Mouse (Mus musculus) heart, embryonic 15.5 days (tissue): Measurements from ENCODE around the gene Oxnad1. TPM values are rescaled to one million over a fixed set of nuclear protein-coding genes. Genes with fewer than 3 reads are reported as not detected.

Experiments
- ATAC-seq: fragments of 200-750 bp; cut with Nextera tagmentation; replicated peaks from 2 replicates; pipeline ENCODE4 v1.8.0; 2017; ENCODE audit warnings: low read depth, moderate TSS enrichment; ENCODE audit not compliant: insufficient number of reproducible peaks, insufficient read depth, low FRiP score
- H3K27ac ChIP-seq: fragments of 300-500 bp; sonication (generic); 2 replicates; pipeline ENCODE4 v1.5.1; 2015; ENCODE audit warnings: mild to moderate bottlenecking, inconsistent platforms
- H3K27me3 ChIP-seq: fragments of 300-500 bp; sonication (generic); 2 replicates; pipeline ENCODE4 v1.6.1; 2015; ENCODE audit warnings: inconsistent platforms
- H3K36me3 ChIP-seq: fragments of 300-500 bp; sonication (generic); 2 replicates; pipeline ENCODE4 v1.6.1; 2015; ENCODE audit warnings: mild to moderate bottlenecking, inconsistent platforms
- H3K4me1 ChIP-seq: fragments of 300-500 bp; sonication (generic); replicated peaks from 2 replicates; pipeline ENCODE4 v1.6.1; 2015; ENCODE audit warnings: inconsistent platforms
- H3K4me2 ChIP-seq: fragments of 300-500 bp; sonication (generic); 2 replicates; pipeline ENCODE4 v1.6.1; 2015; ENCODE audit warnings: inconsistent platforms, mild to moderate bottlenecking, moderate library complexity
- H3K4me3 ChIP-seq: fragments of 300-500 bp; sonication (generic); 2 replicates; pipeline ENCODE4 v1.5.1; 2015; ENCODE audit warnings: mild to moderate bottlenecking, inconsistent platforms
- H3K9ac ChIP-seq: fragments of 300-500 bp; sonication (generic); 2 replicates; pipeline ENCODE4 v1.6.1; 2015; ENCODE audit warnings: mild to moderate bottlenecking, inconsistent platforms
- H3K9me3 ChIP-seq: fragments of 300-500 bp; sonication (generic); replicated peaks from 2 replicates; pipeline ENCODE4 v1.6.1; 2016; ENCODE audit warnings: inconsistent platforms
- WGBS: fragments of 180-500 bp; shearing (Covaris S2); methylation state at CpG from one replicate; pipeline ENCODE4 v1.1.7; 2015; ENCODE audit warnings: mixed read lengths; 5-methylcytosine and 5-hydroxymethylcytosine counted together
- polyA plus RNA-seq: library from polyadenylated mRNA; unstranded; fragments of >200 nt; fragmentation: Nextera tagmentation; extraction: Ambion mirVana; gene quantifications from 2 replicates; pipeline ENCODE4 v1.2.1, GENCODE M21; 2015

Oxnad1 gene
- polyA plus RNA-seq, 1 experiment from 2014 or later = 38.4 TPM

DNA sequence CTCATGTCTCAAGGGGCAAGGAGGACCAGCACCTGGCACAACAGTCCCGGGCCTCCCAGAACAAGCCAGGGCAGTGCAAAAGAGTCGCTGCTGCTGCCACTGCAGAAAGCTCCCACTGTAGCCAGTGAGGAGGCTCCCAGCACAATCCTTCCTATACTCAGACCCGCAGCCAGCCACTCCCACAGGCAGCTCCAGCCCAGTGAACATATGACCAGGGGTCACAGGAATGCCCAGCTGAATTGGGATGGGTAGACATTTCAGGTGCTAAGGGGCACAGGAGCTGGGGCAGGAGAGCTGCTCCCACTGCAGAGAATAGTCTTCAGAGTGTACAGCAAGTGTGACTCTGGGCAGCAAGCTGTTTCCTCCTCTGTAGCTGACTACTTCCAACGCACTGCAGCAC is 60.2 kb downstream of the Oxnad1 start:
- no peak for ATAC-seq
- Histone ChIP-seq H3K4me1 (peaks cover 3% of the 10 kb centered on the region; the same call in 1 of the 2 replicates), H3K9ac (no peak overlapping the region), H3K27me3 (no peaks in the 10 kb centered on the region), H3K27ac (0 out of 2 replicates have a peak overlapping the region, but pooled peaks have one; percentile 31), H3K4me2 (peak overlapping the region; percentile 18; the same call in 1 of the 2 replicates), H3K9me3 (no peaks in the 10 kb centered on the region), H3K4me3 (no peak overlapping the region), H3K36me3 (no peaks in the 10 kb centered on the region)
- 47% methylated on average over 4 of the region's 4 CpGs for WGBS

DNA sequence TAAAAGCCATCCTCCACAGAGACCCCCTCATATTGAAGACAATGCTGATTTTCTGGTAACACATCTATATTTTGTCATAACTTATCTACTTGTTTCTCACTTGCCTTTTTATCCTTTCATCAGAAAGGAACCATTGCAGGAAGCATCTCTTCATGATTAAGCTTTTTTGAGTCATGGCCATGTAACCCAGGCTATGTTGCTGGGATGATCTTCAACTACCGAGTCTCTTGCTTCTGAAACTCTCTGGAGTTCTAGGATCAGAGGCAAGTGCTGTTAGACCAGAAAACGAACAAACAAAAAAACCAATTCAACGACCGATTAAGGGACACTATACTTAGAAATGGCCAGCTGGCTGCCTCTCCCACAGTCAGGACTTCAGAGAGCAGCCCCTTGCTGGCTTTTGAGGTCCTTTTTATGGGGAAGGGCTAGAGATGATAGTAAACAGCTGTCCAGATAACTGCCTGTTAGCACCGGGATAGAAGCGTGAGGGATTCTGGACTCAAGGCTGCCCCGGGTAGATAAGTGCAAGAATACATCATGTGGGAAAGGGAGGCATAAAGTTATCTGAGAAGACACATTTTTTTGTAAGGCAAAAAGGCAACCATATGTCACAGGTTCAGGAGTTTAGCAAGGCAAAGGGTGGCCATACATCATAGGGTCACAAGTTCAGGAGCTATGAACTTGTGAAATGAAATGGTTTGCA is 60.8 kb downstream of the Oxnad1 start:
- Histone ChIP-seq H3K4me3 (no peak overlapping the region), H3K9me3 (no peaks in the 10 kb centered on the region), H3K4me2 (0 out of 2 replicates have a peak overlapping the region, but pooled peaks have one; percentile 18), H3K36me3 (no peaks in the 10 kb centered on the region), H3K27me3 (no peaks in the 10 kb centered on the region), H3K27ac (peak overlapping the region; percentile 31), H3K4me1 (peaks cover 3% of the 10 kb centered on the region; the same call in 1 of the 2 replicates), H3K9ac (no peak overlapping the region)
- 45% methylated on average over 7 of the region's 7 CpGs for WGBS
- no peak for ATAC-seq

DNA sequence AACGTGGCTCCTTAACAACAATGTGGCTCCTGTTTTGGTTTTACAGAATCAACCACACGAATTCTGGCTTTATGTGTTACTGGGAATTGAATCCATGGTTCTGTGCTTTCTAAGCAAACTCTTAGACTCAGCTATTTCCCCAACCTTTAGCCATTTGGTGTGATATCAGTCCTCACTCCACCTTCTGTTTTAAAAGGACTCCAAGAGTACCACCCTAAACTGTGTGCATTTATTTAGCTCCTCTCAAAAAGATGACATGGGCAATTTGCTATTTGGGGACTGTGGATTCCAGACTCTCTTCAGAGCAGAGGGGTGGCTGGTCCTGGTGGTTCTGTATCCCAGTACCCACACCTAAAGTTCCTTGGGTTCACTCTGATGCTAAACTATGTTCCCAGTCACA is 61.4 kb downstream of the Oxnad1 start:
- Histone ChIP-seq H3K27me3 (no peaks in the 10 kb centered on the region), H3K9me3 (no peaks in the 10 kb centered on the region), H3K27ac (peak overlapping the region; percentile 31; the same call in 1 of the 2 replicates), H3K36me3 (no peaks in the 10 kb centered on the region), H3K4me2 (no peak overlapping the region), H3K4me3 (no peak overlapping the region), H3K9ac (no peak overlapping the region), H3K4me1 (peaks cover 3% of the 10 kb centered on the region; the same call in 1 of the 2 replicates)
- 51% methylated on average over 2 of the region's 2 CpGs for WGBS
- ATAC-seq = no peak

DNA sequence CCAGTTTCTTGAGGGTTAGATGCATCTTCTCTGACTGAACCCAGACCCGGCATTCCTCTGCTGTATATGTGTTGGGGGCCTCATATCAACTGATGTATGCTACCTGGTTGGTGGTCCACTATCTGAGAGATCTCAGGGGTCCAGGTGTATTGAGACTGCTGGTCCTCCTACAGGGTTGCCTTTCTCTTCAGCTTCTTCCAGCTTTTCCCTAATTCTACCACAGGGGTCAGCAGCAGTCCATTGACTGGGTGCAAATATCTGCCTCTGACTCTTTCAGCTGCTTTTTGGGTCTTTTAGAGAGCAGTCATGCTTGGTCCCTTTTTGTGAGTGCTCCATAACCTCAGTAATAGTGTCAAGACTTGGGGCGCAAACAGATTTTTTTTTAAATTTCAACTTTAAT is 65.7 kb downstream of the Oxnad1 start:
- no peaks in the 10 kb centered on the region for H3K36me3 ChIP-seq

DNA sequence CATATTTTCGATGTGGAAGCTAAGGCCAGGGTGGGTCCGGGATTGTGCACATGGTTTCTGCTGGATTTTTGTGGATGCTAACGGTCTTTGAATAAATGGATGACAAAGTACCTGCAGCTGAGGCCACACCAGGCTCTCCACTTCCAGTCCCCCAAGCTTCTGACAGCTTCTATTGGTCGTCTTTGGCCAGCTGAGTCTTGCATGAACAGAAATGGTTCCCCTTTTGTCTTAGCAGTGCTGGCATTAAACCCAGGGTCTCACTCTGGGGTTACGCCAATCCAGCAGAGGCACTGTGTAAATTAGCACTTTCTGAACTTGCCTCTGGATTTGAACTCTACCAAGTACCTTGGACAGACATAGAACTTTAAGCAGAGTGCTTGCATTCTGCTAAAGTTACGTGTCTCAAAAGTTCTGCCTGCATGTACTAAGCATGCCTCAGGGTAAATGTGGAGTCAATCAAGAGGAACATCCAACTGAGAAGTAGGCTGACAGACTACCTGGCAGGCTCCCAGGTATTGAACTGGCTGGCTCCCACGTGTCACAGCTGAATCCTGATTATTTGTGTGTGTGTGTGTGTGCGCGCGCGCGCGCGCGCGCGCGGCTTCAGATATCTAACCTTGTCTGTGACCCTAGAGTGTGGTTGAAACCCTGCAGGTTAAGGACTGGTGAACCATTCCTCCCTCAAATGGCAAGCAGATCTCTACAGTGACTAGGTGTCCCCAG is 67.2 kb downstream of the Oxnad1 start:
- no peak overlapping the region for H3K9ac ChIP-seq
- no peak overlapping the region for H3K27ac ChIP-seq
- 86% methylated on average over 18 of the region's 18 CpGs for WGBS

More for the DNA sequence above, 65.7 kb downstream of the Oxnad1 start:
- 83% methylated on average over 2 of the region's 2 CpGs for WGBS
- Histone ChIP-seq H3K4me1 (no peaks in the 10 kb centered on the region), H3K4me2 (no peak overlapping the region), H3K4me3 (no peak overlapping the region), H3K9me3 (no peaks in the 10 kb centered on the region), H3K9ac (no peak overlapping the region), H3K27me3 (no peaks in the 10 kb centered on the region), H3K27ac (no peak overlapping the region)
- ATAC-seq = no peak

More for the DNA sequence above, 67.2 kb downstream of the Oxnad1 start:
- no peaks in the 10 kb centered on the region for H3K27me3 ChIP-seq
- no peak overlapping the region for H3K4me3 ChIP-seq
- ATAC-seq = no peak
- no peak overlapping the region for H3K4me2 ChIP-seq
- no peaks in the 10 kb centered on the region for H3K36me3 ChIP-seq
- H3K9me3 ChIP-seq = no peaks in the 10 kb centered on the region
- H3K4me1 ChIP-seq = no peaks in the 10 kb centered on the region

Other genes with a start within 250 kb of the Oxnad1 start
- gene Galnt15, start 56.4 kb upstream of the Oxnad1 start, polyA plus RNA-seq = 0.24 and 0.38 TPM in 2 replicates
- 66.3 and 81.3 TPM in 2 replicates for gene Dph3, start 355 bp downstream of the Oxnad1 start, polyA plus RNA-seq
- gene Msmb, start 56.6 kb downstream of the Oxnad1 start, polyA plus RNA-seq = not detected in 2 replicates
- 131 and 154 TPM in 2 replicates for gene Ncoa4, start 74.5 kb downstream of the Oxnad1 start, polyA plus RNA-seq
- 288 and 312 TPM in 2 replicates for gene Timm23, start 116.5 kb downstream of the Oxnad1 start, polyA plus RNA-seq
- 23.6 and 26.6 TPM in 2 replicates for gene Parg, start 116.6 kb downstream of the Oxnad1 start, polyA plus RNA-seq
- gene Ogdhl, start 236.6 kb downstream of the Oxnad1 start, polyA plus RNA-seq = 10.9 and 12.2 TPM in 2 replicates